Mouse (Mus musculus): Measurements from ENCODE around the gene Tmtc1. TPM values are rescaled to one million over a fixed set of nuclear protein-coding genes. Genes with fewer than 3 reads are reported as not detected.

The Tmtc1 gene
- polyA plus RNA-seq, 1 experiment from 2014 or later, result 1.7 TPM

GRCm38 (mm10) chr6:148227542-148227941, 216.6 kb downstream of the Tmtc1 start:
- Histone ChIP-seq H3K27me3 (no peaks in the 10 kb centered on the region), H3K36me3 (no peaks in the 10 kb centered on the region)
- 62% methylated on average over 3 of the region's 3 CpGs for WGBS

GRCm38 (mm10) chr6:148222686-148223085, 221.5 kb downstream of the Tmtc1 start:
- Histone ChIP-seq H3K9ac (no peak overlapping the region), H3K9me3 (no peaks in the 10 kb centered on the region), H3K4me2 (no peak overlapping the region), H3K4me3 (no peak overlapping the region), H3K27ac (no peak overlapping the region), H3K4me1 (no peaks in the 10 kb centered on the region), H3K27me3 (no peaks in the 10 kb centered on the region), H3K36me3 (no peaks in the 10 kb centered on the region)
- no peak for ATAC-seq (ENCODE audit: insufficient number of reproducible peaks, insufficient read depth, low FRiP score, low TSS enrichment, low read depth)
- 84% methylated on average over 2 of the region's 2 CpGs for WGBS

More at GRCm38 (mm10) chr6:148227542-148227941, 216.6 kb downstream of the Tmtc1 start:
- no peak overlapping the region for H3K4me3 ChIP-seq
- no peak overlapping the region for H3K27ac ChIP-seq
- H3K9ac ChIP-seq, result no peak overlapping the region
- H3K4me1 ChIP-seq, result peaks cover under 1% of the 10 kb centered on the region; the same call in 1 of the 2 replicates
- ATAC-seq (ENCODE audit: insufficient number of reproducible peaks, insufficient read depth, low FRiP score, low TSS enrichment, low read depth), result no peak
- H3K9me3 ChIP-seq, result no peaks in the 10 kb centered on the region
- H3K4me2 ChIP-seq, result no peak overlapping the region

GRCm38 (mm10) chr6:148218235-148219076, 225.7 kb downstream of the Tmtc1 start:
- 91% methylated on average over 2 of the region's 2 CpGs for WGBS
- no peak for ATAC-seq (ENCODE audit: insufficient number of reproducible peaks, insufficient read depth, low FRiP score, low TSS enrichment, low read depth)
- Histone ChIP-seq H3K4me1 (no peaks in the 10 kb centered on the region), H3K9ac (no peak overlapping the region), H3K4me2 (no peak overlapping the region), H3K36me3 (no peaks in the 10 kb centered on the region), H3K27ac (no peak overlapping the region), H3K9me3 (no peaks in the 10 kb centered on the region), H3K27me3 (no peaks in the 10 kb centered on the region), H3K4me3 (no peak overlapping the region)

- Histone ChIP-seq H3K27me3 (no peaks in the 10 kb centered on the region), H3K9ac (no peak overlapping the region), H3K9me3 (no peaks in the 10 kb centered on the region), H3K4me1 (peaks cover 5% of the 10 kb centered on the region; the same call in 1 of the 2 replicates), H3K4me3 (no peak overlapping the region), H3K27ac (no peak overlapping the region), H3K36me3 (no peaks in the 10 kb centered on the region), H3K4me2 (no peak overlapping the region)
- 93% methylated on average over 4 of the region's 4 CpGs for WGBS
- ATAC-seq (ENCODE audit: insufficient number of reproducible peaks, insufficient read depth, low FRiP score, low TSS enrichment, low read depth), result no peak
Measured at GRCm38 (mm10) chr6:148216752-148217151, 227.4 kb downstream of the Tmtc1 start.

GRCm38 (mm10) chr6:148214765-148215164, 229.4 kb downstream of the Tmtc1 start:
- H3K4me3 ChIP-seq, result no peak overlapping the region
- H3K9me3 ChIP-seq, result no peaks in the 10 kb centered on the region
- no peaks in the 10 kb centered on the region for H3K27me3 ChIP-seq
- no peak overlapping the region for H3K27ac ChIP-seq
- H3K9ac ChIP-seq, result no peak overlapping the region
- ATAC-seq (ENCODE audit: insufficient number of reproducible peaks, insufficient read depth, low FRiP score, low TSS enrichment, low read depth), result no peak
- H3K4me2 ChIP-seq, result no peak overlapping the region
- WGBS, result 4% methylated on average over 5 of the region's 5 CpGs
- H3K36me3 ChIP-seq, result no peaks in the 10 kb centered on the region
- peaks cover 14% of the 10 kb centered on the region for H3K4me1 ChIP-seq

DNA sequence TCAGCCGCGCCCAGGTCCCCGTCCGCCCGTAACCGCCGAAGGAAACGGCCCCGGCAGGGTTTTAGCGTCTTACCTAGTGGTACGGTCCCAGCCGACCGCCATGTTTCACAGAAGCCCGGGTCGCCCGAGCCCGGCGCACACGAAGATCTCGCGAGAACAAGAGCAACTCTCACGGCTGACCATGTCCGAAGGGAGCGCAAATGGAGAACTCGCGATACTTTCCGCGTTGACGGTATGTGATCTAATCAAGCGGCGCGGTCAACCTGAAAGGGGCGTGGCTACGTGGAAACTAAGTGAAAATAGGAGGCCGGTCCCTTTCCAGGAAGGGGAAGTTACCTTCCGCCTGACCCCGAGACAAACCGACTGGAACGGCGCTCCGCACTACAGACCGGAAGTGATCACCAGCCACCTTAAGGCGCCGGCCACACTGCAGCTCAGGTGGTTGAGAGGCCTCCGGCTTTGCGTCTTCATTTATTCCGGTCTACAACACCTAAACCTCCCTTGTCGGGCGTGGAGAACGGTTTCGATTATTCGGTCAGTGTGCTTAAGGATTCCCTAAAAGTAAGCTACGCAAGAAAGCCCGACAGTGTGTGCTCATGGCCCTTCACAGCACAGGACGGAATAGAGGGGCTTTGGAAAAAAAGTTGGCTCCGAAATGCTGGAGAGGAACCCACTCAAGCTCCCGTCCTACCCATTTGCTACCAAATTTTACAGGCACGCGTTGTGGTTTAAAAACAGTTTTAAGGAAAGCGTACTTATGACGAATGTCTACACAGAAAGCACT, 232.1 kb downstream of the Tmtc1 start, which contains the start of gene Ergic2:
Ergic2 (minus strand) TSS at position 478 of the 784 bp plus-strand sequence.
- H3K36me3 ChIP-seq, result no peaks in the 10 kb centered on the region
- H3K4me2 ChIP-seq, result peak within 1 kb of the TSS; percentile 69
- peak within 1 kb of the TSS; percentile 97 for H3K4me3 ChIP-seq
- peak within 1 kb of the TSS; percentile 89 for H3K27ac ChIP-seq
- peak within 1 kb of the TSS; percentile 99 for H3K9ac ChIP-seq
- WGBS, result under 1% methylated on average over 61 of the region's 61 CpGs
- peak; percentile 97 for ATAC-seq (ENCODE audit: insufficient number of reproducible peaks, insufficient read depth, low FRiP score, low TSS enrichment, low read depth)
- peaks cover 14% of the 10 kb centered on the region for H3K4me1 ChIP-seq
- H3K27me3 ChIP-seq, result no peaks in the 10 kb centered on the region
- no peaks in the 10 kb centered on the region for H3K9me3 ChIP-seq

DNA sequence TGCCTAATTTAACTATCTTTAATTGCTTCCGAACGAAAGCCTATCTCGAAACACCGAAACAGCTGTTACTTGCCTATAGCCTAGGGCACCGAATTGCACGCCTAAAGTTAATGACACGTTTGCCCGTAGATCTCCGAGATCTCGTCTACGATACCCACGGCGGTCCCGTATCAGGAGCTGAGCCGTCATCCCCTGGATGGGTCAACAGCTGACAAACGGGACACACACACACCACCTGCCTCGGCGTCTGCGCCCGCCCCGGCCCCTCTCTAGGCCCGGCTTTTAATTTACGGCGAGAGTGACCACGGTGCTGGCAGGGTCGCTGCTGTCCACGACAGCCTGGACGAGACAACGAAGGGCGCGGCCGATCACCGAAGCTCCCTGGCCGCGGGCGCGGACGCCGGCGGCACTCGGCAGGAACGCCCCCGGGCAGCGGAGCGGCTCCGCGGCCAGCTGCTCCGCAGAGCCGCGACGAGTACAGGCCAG, 232.8 kb downstream of the Tmtc1 start:
- peak overlapping the region; percentile 99 for H3K9ac ChIP-seq
- H3K27ac ChIP-seq, result peak overlapping the region; percentile 89
- H3K36me3 ChIP-seq, result peaks cover under 1% of the 10 kb centered on the region
- ATAC-seq (ENCODE audit: insufficient number of reproducible peaks, insufficient read depth, low FRiP score, low TSS enrichment, low read depth), result peak; percentile 53; the same call in 1 of the 2 replicates
- 1% methylated on average over 51 of the region's 51 CpGs for WGBS
- peaks cover 14% of the 10 kb centered on the region for H3K4me1 ChIP-seq
- H3K27me3 ChIP-seq, result no peaks in the 10 kb centered on the region
- H3K4me3 ChIP-seq, result peak overlapping the region; percentile 97
- no peaks in the 10 kb centered on the region for H3K9me3 ChIP-seq
- H3K4me2 ChIP-seq, result peak overlapping the region; percentile 62

GRCm38 (mm10) chr6:148207522-148207921, 236.7 kb downstream of the Tmtc1 start:
- Histone ChIP-seq H3K9me3 (no peaks in the 10 kb centered on the region), H3K9ac (no peak overlapping the region), H3K27ac (no peak overlapping the region), H3K4me2 (no peak overlapping the region), H3K36me3 (peaks cover 27% of the 10 kb centered on the region), H3K4me1 (peaks cover 9% of the 10 kb centered on the region), H3K4me3 (no peak overlapping the region), H3K27me3 (no peaks in the 10 kb centered on the region)
- ATAC-seq (ENCODE audit: insufficient number of reproducible peaks, insufficient read depth, low FRiP score, low TSS enrichment, low read depth), result no peak
- 62% methylated on average over 1 of the region's 1 CpGs for WGBS

GRCm38 (mm10) chr6:148205134-148205533, 239.1 kb downstream of the Tmtc1 start:
- 84% methylated on average over 1 of the region's 1 CpGs for WGBS

GRCm38 (mm10) chr6:148199729-148200128, 244.5 kb downstream of the Tmtc1 start:
- Histone ChIP-seq H3K27ac (no peak overlapping the region), H3K4me1 (no peaks in the 10 kb centered on the region), H3K9ac (no peak overlapping the region), H3K4me3 (no peak overlapping the region), H3K4me2 (no peak overlapping the region), H3K36me3 (peaks cover 66% of the 10 kb centered on the region), H3K9me3 (no peaks in the 10 kb centered on the region), H3K27me3 (no peaks in the 10 kb centered on the region)
- no peak for ATAC-seq (ENCODE audit: insufficient number of reproducible peaks, insufficient read depth, low FRiP score, low TSS enrichment, low read depth)
- WGBS, result 95% methylated on average over 3 of the region's 3 CpGs

More at GRCm38 (mm10) chr6:148205134-148205533, 239.1 kb downstream of the Tmtc1 start:
- Histone ChIP-seq H3K9ac (no peak overlapping the region), H3K27me3 (no peaks in the 10 kb centered on the region), H3K27ac (no peak overlapping the region), H3K4me1 (peaks cover 1% of the 10 kb centered on the region; the same call in 1 of the 2 replicates), H3K9me3 (no peaks in the 10 kb centered on the region), H3K36me3 (peaks cover 45% of the 10 kb centered on the region), H3K4me3 (no peak overlapping the region), H3K4me2 (no peak overlapping the region)
- ATAC-seq (ENCODE audit: insufficient number of reproducible peaks, insufficient read depth, low FRiP score, low TSS enrichment, low read depth), result no peak

DNA sequence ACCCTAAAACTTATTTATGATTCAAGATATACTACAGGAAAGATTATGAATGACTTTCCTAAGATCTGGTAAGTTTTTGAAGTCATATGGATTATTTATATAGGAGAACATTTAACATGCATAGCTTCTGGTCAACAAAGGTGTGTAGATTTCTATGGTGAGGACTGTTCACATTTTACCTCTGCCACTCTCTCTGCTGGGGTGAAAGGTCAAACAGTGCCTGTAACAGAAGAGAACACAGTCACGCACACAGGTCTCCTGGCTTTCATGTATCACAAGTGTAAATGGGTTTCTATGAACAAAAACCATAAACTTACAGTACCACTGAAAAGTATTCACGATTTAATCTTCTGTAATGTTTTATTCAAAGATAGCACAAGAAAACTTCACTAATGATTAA, 245.0 kb downstream of the Tmtc1 start:
- H3K4me1 ChIP-seq, result no peaks in the 10 kb centered on the region
- WGBS, result 91% methylated on average over 2 of the region's 2 CpGs
- no peak overlapping the region for H3K4me2 ChIP-seq
- H3K27me3 ChIP-seq, result no peaks in the 10 kb centered on the region
- H3K9ac ChIP-seq, result no peak overlapping the region
- no peak for ATAC-seq (ENCODE audit: insufficient number of reproducible peaks, insufficient read depth, low FRiP score, low TSS enrichment, low read depth)
- H3K4me3 ChIP-seq, result no peak overlapping the region
- H3K36me3 ChIP-seq, result peaks cover 71% of the 10 kb centered on the region
- no peaks in the 10 kb centered on the region for H3K9me3 ChIP-seq
- no peak overlapping the region for H3K27ac ChIP-seq

Measured in embryonic facial prominence, embryonic 13.5 days (tissue).